Mouse (Mus musculus): ENCODE measurements at regions not wholly inside any gene's neighbourhood (a gene's known extent, or its start where the extent isn't known, plus 50 kb on each side); places are given as distances from the start of the nearest gene placed in this dataset.

DNA sequence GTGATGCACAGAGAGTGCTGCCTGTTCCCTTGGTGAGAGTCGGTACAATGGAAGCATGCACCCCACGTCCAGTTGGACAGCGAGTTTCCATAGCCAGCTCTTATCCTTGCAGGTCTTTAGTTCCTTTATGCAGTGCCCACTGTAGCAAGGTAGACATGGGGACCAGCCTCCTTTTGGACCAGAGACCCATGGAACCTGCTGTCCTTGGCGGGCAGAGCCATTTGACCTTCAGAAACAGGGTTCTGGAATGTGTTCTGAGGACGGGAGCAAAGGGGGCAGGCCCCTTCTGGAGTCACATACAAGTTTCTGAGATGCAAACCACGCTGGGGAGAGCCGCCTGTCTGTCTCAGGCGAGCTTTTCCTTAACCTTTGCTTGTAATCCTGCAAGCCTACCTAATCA, 188.1 kb downstream of the Emx2 start:
- no peak for DNase-seq (ENCODE audit: low read depth, low spot score)

DNA sequence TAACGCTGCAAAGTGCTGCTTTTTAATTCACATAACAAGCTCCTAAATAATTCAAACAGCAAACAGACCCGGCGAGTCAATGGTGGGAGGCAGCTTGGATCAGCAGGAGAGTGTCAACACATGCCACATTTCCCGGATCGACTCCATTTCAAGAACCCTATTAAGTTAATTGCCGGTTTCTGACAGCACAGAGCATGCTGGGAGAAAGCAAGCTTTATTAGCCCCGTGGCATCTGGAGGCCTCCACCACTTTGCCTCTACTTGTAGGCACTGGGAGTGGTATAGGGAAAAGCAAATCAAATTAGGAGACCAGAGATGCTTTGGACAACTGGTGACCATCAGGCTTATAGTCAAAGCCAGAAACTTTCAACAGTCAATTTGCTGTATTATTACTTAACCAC, 188.5 kb downstream of the Emx2 start:
- no peak for DNase-seq (ENCODE audit: low read depth, low spot score)

DNA sequence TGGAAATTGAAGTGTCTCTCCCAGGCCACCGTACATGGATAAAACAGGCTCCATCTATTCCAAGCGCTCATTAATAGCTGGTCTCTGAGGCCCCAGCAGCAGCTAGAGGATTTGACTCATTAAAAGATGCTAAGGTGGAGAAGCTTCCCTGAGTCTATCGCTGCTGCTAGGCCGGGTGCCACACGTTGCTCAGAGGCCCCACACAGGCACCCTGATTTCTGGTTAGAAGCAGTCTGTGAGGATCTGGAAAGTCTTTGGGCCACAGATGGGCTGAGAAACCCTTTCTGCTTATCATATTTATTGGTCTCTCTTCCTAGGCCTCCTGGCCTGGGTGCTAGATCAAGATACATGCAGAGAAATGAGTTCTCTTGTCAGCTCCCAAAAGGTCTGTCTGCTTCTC, 191.2 kb downstream of the Emx2 start:
- DNase-seq (ENCODE audit: low read depth, low spot score): no peak

DNA sequence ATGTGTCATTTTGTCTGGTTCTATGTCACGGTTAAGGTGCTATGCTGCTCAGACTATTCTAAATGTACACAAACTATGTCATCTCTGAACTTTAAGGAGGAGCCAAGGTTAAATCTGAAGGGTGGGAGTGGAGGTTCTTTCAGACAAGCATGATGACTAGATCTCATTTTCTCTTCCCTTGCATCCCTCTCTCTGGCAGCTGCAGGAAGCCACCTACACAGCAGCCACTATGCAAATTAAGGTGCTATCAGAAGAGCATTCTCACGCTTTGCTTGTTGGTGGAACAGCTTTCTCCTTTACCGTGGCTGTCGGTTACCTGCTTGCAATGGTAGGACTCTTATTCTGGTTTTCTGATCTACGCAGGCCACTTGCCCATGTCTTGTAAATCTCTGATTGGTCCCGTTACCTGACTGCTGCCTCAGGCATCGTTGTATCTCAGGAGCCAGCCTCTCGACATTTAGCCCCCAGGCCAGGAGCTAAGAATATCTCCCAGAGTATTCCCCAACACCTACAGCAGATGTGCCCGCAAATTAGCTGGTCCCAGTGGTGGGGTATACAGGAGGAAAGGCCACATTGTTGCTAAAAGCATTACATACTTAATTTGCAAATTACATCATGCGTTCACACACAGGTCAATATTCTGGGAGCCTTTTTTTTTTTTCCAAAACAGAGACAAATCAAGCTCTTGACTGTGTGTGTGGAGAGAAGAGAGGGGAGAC, 192.6 kb downstream of the Emx2 start:
- DNase-seq (ENCODE audit: low read depth, low spot score): no peak

DNA sequence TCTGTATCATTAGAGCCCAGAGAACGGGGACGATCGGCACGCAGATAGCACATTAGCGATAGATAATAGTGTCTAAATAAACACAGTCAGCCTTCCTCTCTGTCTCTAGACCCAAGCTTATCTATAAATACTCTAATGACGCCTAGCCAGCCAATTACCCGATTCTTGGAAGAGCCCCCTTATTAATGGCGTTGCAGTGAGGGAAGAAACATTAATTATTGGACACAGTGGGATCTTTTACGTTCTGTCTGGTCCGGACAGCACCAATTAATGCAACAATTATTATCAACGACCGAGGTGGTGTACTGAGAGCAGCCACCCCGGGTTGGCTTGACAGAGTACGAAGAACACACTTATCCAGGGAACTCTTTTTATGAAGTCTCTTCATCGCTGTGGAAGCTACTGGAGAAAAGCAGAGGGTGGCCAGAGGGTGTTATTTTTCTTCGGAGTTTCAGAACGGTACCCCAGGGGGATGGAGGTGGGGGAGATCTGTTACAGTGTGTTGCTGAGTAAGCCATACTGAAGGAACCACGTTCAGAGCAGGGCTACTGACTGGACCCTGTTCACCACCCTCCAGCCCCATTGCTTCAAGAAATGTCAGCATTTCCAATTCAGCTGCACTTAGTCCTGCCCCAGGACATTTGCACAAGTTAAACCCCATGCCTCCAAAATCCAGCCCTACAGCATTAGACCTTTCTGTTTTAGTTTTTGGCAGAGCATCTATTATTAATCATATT, 195.6 kb downstream of the Emx2 start:
- DNase-seq (ENCODE audit: low read depth, low spot score): no peak

DNA sequence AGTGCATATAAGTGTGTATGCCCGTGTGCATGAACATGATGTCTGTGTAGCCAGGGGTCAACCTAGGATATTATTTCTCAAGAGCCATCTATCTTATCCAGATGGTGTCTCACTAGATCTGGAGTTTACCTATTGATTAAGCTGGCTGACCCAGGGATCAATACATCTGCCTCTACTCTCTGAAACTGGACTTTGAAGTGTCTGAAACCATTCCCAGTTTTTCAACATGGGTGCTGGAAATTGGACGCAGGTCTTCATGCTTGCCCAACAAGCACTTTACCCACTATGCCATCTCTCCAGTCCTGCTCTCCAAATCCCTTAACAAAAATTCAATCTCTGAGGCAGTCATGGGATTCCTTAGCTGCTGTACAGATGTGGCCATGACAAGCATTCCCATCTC, 197.1 kb downstream of the Emx2 start:
- no peak for DNase-seq (ENCODE audit: low read depth, low spot score)

DNA sequence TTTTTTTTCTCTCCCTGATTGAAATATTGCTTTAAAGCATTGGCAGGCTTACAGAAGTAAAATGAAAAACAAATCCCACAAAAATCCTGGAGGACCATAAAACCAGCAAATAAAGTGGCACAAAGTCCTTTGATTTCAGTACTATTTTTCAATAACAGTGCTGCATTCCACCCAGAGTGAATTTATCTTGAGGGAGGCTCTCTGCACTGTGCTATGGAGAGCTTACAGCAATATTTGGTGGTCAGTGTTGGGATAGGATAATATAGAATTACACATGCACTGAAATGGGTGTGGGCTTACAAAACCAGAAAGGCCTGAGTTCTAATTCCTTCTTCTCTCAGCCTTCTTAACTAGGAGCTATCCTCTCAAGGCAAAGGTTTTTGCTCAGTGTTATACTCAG, 211.6 kb downstream of the Emx2 start:
- no peak for DNase-seq (ENCODE audit: low read depth, low spot score)

- DNase-seq (ENCODE audit: low read depth, low spot score): no peak
Observed at GRCm38 (mm10) chr19:59673537-59673936, 215.4 kb downstream of the Emx2 start.

DNA sequence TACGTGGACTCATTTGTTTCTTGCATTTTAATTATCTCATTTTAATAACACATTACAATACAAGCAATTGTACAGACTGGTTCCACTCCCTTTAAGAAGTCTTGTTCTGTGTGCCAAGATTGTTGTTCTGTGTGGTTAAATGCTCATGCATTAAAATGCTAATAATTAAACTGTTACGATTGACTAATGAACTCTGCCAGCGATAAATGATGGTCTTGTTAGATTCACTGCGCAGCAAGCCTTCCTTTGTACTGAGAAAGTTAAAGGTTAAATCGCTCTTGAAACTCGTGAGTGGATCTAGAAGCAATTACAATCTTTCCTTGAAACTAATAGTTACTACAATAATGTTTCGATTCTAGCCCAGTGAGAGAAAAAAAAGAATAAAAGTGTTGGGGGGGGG, 221.0 kb downstream of the Emx2 start:
- no peak for DNase-seq (ENCODE audit: low read depth, low spot score)

- no peak for DNase-seq (ENCODE audit: low read depth, low spot score)
Observed at GRCm38 (mm10) chr19:59680356-59680755, 222.2 kb downstream of the Emx2 start.

DNA sequence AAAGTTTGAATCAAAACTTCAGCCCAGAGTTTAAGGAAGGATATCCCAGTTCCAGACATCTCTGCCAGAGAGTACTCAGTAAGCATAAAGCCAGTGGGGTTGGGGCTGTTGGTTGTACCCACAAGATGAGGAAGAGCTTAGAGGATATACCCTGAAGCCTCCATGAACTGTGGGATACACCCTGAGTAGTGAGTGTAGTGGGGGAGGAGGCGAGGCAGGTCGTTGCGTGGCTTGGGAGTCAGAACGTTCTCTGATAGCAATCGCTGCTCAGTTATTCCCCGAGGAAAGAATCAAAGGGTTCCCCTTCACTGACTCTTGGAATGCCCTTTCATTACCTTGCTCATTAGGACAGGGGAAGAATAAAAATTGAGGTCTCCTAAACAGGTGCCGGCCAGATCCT, 226.1 kb downstream of the Emx2 start:
- DNase-seq (ENCODE audit: low read depth, low spot score): no peak

GRCm38 (mm10) chr19:59685826-59686717, 227.9 kb downstream of the Emx2 start:
- no peak for DNase-seq (ENCODE audit: low read depth, low spot score)

DNA sequence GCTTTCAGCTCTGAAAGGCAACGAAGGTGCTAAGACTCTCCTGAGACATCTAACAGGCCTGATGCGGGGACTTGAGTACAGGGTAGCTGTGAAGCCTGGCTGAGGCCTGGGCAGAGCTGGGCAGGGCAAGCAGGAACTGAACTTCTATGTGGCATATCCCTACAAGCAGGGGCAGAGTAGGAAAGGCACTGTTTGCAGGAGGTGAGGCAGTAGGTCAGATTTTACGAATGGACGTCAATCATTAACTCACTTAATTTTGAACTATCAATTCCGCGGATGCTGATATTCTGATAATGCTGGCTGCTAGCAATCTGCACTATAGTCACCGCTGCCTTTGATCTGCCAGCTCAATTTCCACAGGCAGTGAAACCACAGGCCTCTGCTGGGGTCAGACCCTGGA, 229.0 kb downstream of the Emx2 start:
- DNase-seq (ENCODE audit: low read depth, low spot score): no peak

DNA sequence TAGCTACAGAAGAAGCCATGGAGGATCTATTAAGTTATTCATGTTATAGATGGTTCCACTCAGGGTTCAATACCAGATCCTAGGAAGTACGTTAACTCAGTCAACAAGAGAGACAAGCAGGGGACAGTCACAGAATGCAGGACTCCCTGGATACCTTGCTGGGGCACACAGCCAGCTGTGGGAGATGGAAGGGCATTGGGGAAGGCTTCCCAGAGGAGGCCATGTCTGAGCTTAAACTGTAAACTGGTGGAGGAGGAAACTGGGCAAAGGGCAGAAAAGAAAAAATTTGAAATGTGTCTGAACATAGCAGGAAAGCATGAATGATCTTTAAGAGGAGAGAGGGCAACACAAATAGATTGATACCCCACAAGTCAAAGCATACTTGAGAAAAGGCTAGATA, 229.5 kb downstream of the Emx2 start:
- no peak for DNase-seq (ENCODE audit: low read depth, low spot score)

- DNase-seq (ENCODE audit: low read depth, low spot score): no peak
Observed at GRCm38 (mm10) chr19:59691541-59692096, 233.4 kb downstream of the Emx2 start.

DNA sequence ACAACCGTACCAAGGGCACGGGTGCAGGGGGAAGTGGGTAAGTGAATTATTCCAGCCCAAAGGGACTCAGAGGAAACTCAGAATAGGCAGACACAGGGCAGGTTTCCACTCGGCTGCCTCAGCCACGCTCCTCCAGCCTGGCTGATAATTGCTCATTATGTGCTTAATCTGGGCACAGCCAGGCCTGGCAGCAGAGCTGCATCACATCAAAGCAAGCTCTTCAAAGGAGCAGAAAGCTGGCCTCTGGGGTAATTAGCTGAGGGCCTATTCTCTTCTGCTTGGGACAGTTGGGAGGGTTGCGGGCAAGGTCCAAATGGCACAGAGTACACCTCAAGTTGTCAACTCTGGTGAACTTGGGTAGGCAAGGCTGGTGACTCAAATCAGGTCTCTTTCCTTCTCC, 239.5 kb downstream of the Emx2 start:
- peak; percentile 13 for DNase-seq (ENCODE audit: low read depth, low spot score)

GRCm38 (mm10) chr19:59700187-59700586, 242.0 kb downstream of the Emx2 start:
- DNase-seq (ENCODE audit: low read depth, low spot score): no peak

DNA sequence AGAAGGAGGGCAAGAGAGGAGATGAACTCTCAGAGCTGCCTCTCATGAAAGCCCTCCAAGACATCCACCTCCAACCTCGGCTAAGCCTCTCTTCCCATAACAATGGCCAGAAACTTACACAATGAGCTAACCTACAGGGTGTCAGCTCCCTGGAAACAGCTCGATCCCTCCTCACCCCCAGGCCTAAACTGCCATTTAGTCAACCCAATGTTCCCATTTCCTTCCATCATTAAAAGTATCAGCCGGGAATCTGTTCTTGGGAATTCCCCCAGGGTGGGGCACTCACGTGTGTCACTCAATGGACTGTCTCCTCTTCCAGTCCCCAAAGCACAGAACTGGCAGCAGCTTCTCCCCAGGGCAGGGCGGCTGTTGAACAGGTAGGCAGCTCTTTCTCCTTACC, 236.3 kb downstream of the Rab11fip2 start:
- no peak for DNase-seq (ENCODE audit: low read depth, low spot score)

GRCm38 (mm10) chr19:59709180-59709579, 234.3 kb downstream of the Rab11fip2 start:
- DNase-seq (ENCODE audit: low read depth, low spot score): no peak

DNA sequence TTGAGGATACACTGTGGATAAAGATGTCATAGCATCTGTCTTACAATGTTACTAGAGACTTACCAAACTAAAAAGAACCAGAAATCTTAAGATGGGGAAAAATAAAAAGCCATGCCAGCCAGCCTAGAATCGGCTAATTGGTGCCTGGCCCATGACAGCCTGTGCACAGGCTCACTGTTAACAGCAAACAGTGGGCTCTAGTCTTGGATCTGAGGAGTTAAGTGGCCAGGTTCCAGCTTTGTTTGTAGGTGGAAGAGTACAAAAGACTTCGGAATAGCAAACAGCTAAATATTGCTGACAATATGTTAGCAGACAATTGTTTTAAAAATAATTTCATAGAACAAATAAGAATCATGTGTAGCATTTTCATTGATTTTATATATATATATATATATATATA, 228.4 kb downstream of the Rab11fip2 start:
- no peak for DNase-seq (ENCODE audit: low read depth, low spot score)

DNA sequence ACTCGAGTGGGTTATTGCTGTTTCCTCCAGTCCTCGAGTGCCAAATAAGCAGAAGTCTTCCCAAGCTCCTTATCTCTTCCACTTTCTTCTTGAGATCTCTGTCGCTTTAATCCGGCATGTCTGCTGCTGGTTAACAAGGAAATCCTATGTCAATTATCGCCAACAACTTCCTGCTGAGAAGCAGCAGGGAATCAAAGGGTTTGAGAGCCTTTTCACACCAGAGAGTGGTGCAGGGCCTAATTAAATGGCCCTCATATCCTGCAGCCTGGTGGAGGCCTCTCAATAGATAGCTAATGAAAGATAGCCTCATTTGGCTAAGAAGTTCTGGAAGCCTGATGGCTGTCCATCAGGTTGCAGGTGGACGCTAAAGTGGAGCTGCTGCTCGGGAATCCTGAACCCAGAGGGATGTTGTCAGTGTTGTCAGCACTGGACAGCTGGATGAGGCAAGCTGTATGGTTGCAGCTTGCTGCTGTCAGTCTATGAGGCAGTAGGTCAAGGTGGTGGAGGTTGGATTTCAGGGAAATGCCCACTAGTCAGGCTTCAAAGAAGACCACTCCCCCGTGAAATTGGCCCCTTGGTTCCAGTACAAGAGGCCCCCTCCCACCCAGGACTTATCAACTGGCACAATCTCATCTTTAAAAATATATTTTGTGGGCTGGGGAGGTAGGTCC, 225.5 kb downstream of the Rab11fip2 start:
- DNase-seq (ENCODE audit: low read depth, low spot score): no peak

GRCm38 (mm10) chr19:59738541-59738940, 204.9 kb downstream of the Rab11fip2 start:
- DNase-seq (ENCODE audit: low read depth, low spot score): no peak

Measured in retina, postnatal 7 days (tissue).